ENCODE assay signal across 23 mouse cellular contexts in the genomic region with DNA sequence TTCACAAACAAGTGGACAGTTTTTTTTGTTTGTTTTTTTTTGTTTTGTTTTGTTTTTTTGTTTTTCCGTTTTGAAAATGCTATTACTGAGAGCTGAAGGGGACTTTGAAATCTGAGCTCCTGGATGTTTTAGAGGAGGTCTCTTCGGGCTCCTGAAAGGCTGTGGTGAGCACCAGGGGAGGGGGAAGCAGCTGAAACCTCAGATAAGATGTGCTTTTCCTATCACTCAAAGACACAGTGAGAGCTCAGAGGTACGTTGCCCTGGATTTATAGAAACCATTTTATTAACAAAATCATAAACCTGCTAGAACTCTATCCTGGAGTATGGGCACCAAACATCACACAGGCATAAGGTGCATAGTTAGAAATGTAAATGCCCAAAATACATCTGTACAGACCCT. TPM values are rescaled to one million over a fixed set of nuclear protein-coding genes. Genes with fewer than 3 reads are reported as not detected.
"Had no signal": no experiment of that assay in that cellular context is flagged by ENCODE, and none has a peak within 500 bp of the region (broad histone marks: within the 10 kb centered on the region; RNA-seq: fewer than 3 reads in every experiment).

No protein-coding gene starts in this region.

- DNase-seq: kidney, adult 11 months; layer of hippocampus, adult 9-11 months; layer of hippocampus, postnatal 36 days; lung, adult 18-20 months; lung, postnatal 36 days; right cerebral cortex, adult 18-20 months; thymus, adult 2 months; thymus, postnatal 25 days had no signal

- H3K4me2 ChIP-seq: limb, embryonic 13.5 days; midbrain, embryonic 12.5 days; stomach, embryonic 15.5 days had no signal

- H3K9ac ChIP-seq: limb, embryonic 13.5 days; liver, embryonic 14.5 days; midbrain, embryonic 12.5 days; stomach, embryonic 15.5 days had no signal

- H3K4me1 ChIP-seq: midbrain, embryonic 12.5 days had no signal

- ATAC-seq: hindbrain, postnatal 0 days; lung, postnatal 0 days had no signal

- H3K27ac ChIP-seq: hindbrain, postnatal 0 days; limb, embryonic 13.5 days; liver, embryonic 14.5 days; midbrain, embryonic 12.5 days; stomach, embryonic 15.5 days had no signal

- H3K9me3 ChIP-seq: limb, embryonic 13.5 days; midbrain, embryonic 12.5 days; stomach, embryonic 15.5 days had no signal

- H3K4me3 ChIP-seq: limb, embryonic 13.5 days; megakaryocyte, embryonic 14.5 days; midbrain, embryonic 12.5 days; stomach, embryonic 15.5 days had no signal

- H3K36me3 ChIP-seq: limb, embryonic 13.5 days; midbrain, embryonic 12.5 days; stomach, embryonic 15.5 days had no signal

- H3K27me3 ChIP-seq: limb, embryonic 13.5 days; midbrain, embryonic 12.5 days; stomach, embryonic 15.5 days had no signal

RNA-seq across cellular contexts. Expression of gene Clrn3, which starts 1.3 kb away (rescaled TPM):
- total RNA-seq: hindbrain, postnatal 0 days; layer of hippocampus, adult 18-20 months; layer of hippocampus, postnatal 36 days; left cerebral cortex, postnatal 36 days; liver, adult 2 months; midbrain, postnatal 0 days had no signal
- polyA plus RNA-seq: hindbrain, postnatal 0 days; limb, embryonic 13.5 days; liver, embryonic 14.5 days; lung, postnatal 0 days; midbrain, embryonic 12.5 days; midbrain, postnatal 0 days; neural tube, embryonic 14.5 days; spleen, adult 2 months; testis, adult 2 months; urinary bladder, adult 2 months had no signal
